Mouse (Mus musculus) hindbrain, embryonic 15.5 days (tissue): ENCODE results near the gene Clrn2. TPM values are rescaled to one million over a fixed set of nuclear protein-coding genes. Genes with fewer than 3 reads are reported as not detected.

ENCODE experiments used
- ATAC-seq: fragments of 200-750 bp; cut with Nextera tagmentation; 2 replicates; pipeline ENCODE4 v1.8.0; 2017; ENCODE audit warnings: low read depth, moderate number of reproducible peaks, moderate TSS enrichment; ENCODE audit not compliant: low FRiP score
- H3K27ac ChIP-seq: fragments of 300-500 bp; sonication (generic); replicated peaks from 2 replicates; pipeline ENCODE4 v1.5.1; 2015; ENCODE audit warnings: mild to moderate bottlenecking, inconsistent platforms
- H3K27me3 ChIP-seq: fragments of 300-500 bp; sonication (generic); 2 replicates; pipeline ENCODE4 v1.6.1; 2015; ENCODE audit warnings: control low read depth, inconsistent platforms
- H3K36me3 ChIP-seq: fragments of 300-500 bp; sonication (generic); 2 replicates; pipeline ENCODE4 v1.6.1; 2015; ENCODE audit warnings: control low read depth, inconsistent platforms
- H3K4me1 ChIP-seq: fragments of 300-500 bp; sonication (generic); replicated peaks from 2 replicates; pipeline ENCODE4 v1.6.1; 2015; ENCODE audit warnings: control low read depth, inconsistent platforms
- H3K4me2 ChIP-seq: fragments of 300-500 bp; sonication (generic); 2 replicates; pipeline ENCODE4 v1.6.1; 2015; ENCODE audit warnings: moderate library complexity, mild to moderate bottlenecking, inconsistent platforms
- H3K4me3 ChIP-seq: fragments of 300-500 bp; sonication (generic); 2 replicates; pipeline ENCODE4 v1.5.1; 2015; ENCODE audit warnings: mild to moderate bottlenecking, inconsistent platforms
- H3K9ac ChIP-seq: fragments of 300-500 bp; sonication (generic); 2 replicates; pipeline ENCODE4 v1.6.1; 2015; ENCODE audit warnings: inconsistent platforms
- H3K9me3 ChIP-seq: fragments of 300-500 bp; sonication (generic); 2 replicates; pipeline ENCODE4 v1.6.1; 2016; ENCODE audit warnings: control low read depth, inconsistent platforms
- WGBS: fragments of 180-500 bp; shearing (Covaris S2); methylation state at CpG from one replicate; pipeline ENCODE4 v1.1.7; 2015; 5-methylcytosine and 5-hydroxymethylcytosine counted together
- polyA plus RNA-seq: library from polyadenylated mRNA; unstranded; fragments of >200 nt; fragmentation: Nextera tagmentation; extraction: Ambion mirVana; gene quantifications from 2 replicates; pipeline ENCODE4 v1.2.1, GENCODE M21; 2015

Gene Clrn2
- polyA plus RNA-seq, 1 experiment from 2014 or later, result 0.38 TPM

GRCm38 (mm10) chr5:45493191-45494092, 39.9 kb downstream of the Clrn2 start, which contains the start of gene Lap3:
Gene Lap3, plus strand, starts transcription at chr5:45493374.
- Histone ChIP-seq H3K27ac (peak within 1 kb of the TSS; percentile 72), H3K36me3 (peaks cover 3% of the 10 kb centered on the region; the same call in 1 of the 2 replicates), H3K4me2 (peak within 1 kb of the TSS; percentile 90), H3K4me1 (peaks cover 16% of the 10 kb centered on the region), H3K9ac (peak within 1 kb of the TSS; percentile 71), H3K9me3 (no peaks in the 10 kb centered on the region), H3K4me3 (peak within 1 kb of the TSS; percentile 80), H3K27me3 (no peaks in the 10 kb centered on the region)
- under 1% methylated on average over 78 of the region's 78 CpGs for WGBS
- peak; percentile 96 for ATAC-seq

- 66% methylated on average over 9 of the region's 9 CpGs for WGBS
- H3K9ac ChIP-seq, result peak overlapping the region; percentile 71
- H3K27ac ChIP-seq, result peak overlapping the region; percentile 72; the same call in 1 of the 2 replicates
- no peaks in the 10 kb centered on the region for H3K9me3 ChIP-seq
- peak overlapping the region; percentile 90 for H3K4me2 ChIP-seq
- no peaks in the 10 kb centered on the region for H3K27me3 ChIP-seq
- H3K36me3 ChIP-seq, result peaks cover 4% of the 10 kb centered on the region; the same call in 1 of the 2 replicates
- H3K4me1 ChIP-seq, result peaks cover 16% of the 10 kb centered on the region
- no peak for ATAC-seq
- H3K4me3 ChIP-seq, result peak overlapping the region; percentile 80
Observed at GRCm38 (mm10) chr5:45494093-45494755, 40.7 kb downstream of the Clrn2 start.

GRCm38 (mm10) chr5:45495429-45495975, 42.0 kb downstream of the Clrn2 start:
- H3K27ac ChIP-seq, result no peak overlapping the region
- H3K27me3 ChIP-seq, result no peaks in the 10 kb centered on the region
- H3K4me3 ChIP-seq, result no peak overlapping the region
- no peaks in the 10 kb centered on the region for H3K9me3 ChIP-seq
- WGBS, result 82% methylated on average over 3 of the region's 3 CpGs
- no peak overlapping the region for H3K9ac ChIP-seq
- H3K4me2 ChIP-seq, result no peak overlapping the region
- ATAC-seq, result no peak
- peaks cover 16% of the 10 kb centered on the region for H3K4me1 ChIP-seq
- peaks cover 8% of the 10 kb centered on the region; the same call in 1 of the 2 replicates for H3K36me3 ChIP-seq

- Histone ChIP-seq H3K36me3 (peaks cover 12% of the 10 kb centered on the region; the same call in 1 of the 2 replicates), H3K9me3 (no peaks in the 10 kb centered on the region), H3K27me3 (no peaks in the 10 kb centered on the region), H3K4me1 (peaks cover 16% of the 10 kb centered on the region), H3K4me3 (no peak overlapping the region), H3K9ac (no peak overlapping the region), H3K4me2 (no peak overlapping the region), H3K27ac (no peak overlapping the region)
- no peak for ATAC-seq
Observed at GRCm38 (mm10) chr5:45496042-45496441, 42.5 kb downstream of the Clrn2 start.

GRCm38 (mm10) chr5:45496479-45496878, 42.9 kb downstream of the Clrn2 start:
- Histone ChIP-seq H3K9me3 (no peaks in the 10 kb centered on the region), H3K27me3 (no peaks in the 10 kb centered on the region), H3K36me3 (peaks cover 12% of the 10 kb centered on the region; the same call in 1 of the 2 replicates), H3K4me1 (peaks cover 16% of the 10 kb centered on the region), H3K9ac (no peak overlapping the region), H3K4me3 (no peak overlapping the region), H3K4me2 (no peak overlapping the region), H3K27ac (no peak overlapping the region)
- 95% methylated on average over 4 of the region's 4 CpGs for WGBS
- no peak for ATAC-seq

GRCm38 (mm10) chr5:45496930-45497550, 43.5 kb downstream of the Clrn2 start:
- Histone ChIP-seq H3K9me3 (no peaks in the 10 kb centered on the region), H3K27me3 (no peaks in the 10 kb centered on the region), H3K36me3 (peaks cover 12% of the 10 kb centered on the region; the same call in 1 of the 2 replicates), H3K4me2 (no peak overlapping the region), H3K4me1 (peaks cover 16% of the 10 kb centered on the region), H3K27ac (no peak overlapping the region), H3K4me3 (no peak overlapping the region), H3K9ac (no peak overlapping the region)
- 85% methylated on average over 12 of the region's 12 CpGs for WGBS
- ATAC-seq, result no peak

GRCm38 (mm10) chr5:45497564-45497963, 44.0 kb downstream of the Clrn2 start:
- 89% methylated on average over 5 of the region's 5 CpGs for WGBS
- no peaks in the 10 kb centered on the region for H3K27me3 ChIP-seq
- ATAC-seq, result no peak
- H3K36me3 ChIP-seq, result peaks cover 12% of the 10 kb centered on the region; the same call in 1 of the 2 replicates
- H3K27ac ChIP-seq, result no peak overlapping the region
- no peak overlapping the region for H3K4me3 ChIP-seq
- no peaks in the 10 kb centered on the region for H3K9me3 ChIP-seq
- H3K9ac ChIP-seq, result no peak overlapping the region
- H3K4me1 ChIP-seq, result peaks cover 13% of the 10 kb centered on the region
- no peak overlapping the region for H3K4me2 ChIP-seq

- ATAC-seq, result no peak
- no peak overlapping the region for H3K9ac ChIP-seq
- H3K36me3 ChIP-seq, result peaks cover 46% of the 10 kb centered on the region
- H3K27me3 ChIP-seq, result no peaks in the 10 kb centered on the region
- H3K4me3 ChIP-seq, result no peak overlapping the region
- no peak overlapping the region for H3K27ac ChIP-seq
- H3K9me3 ChIP-seq, result no peaks in the 10 kb centered on the region
- 81% methylated on average over 7 of the region's 7 CpGs for WGBS
- H3K4me2 ChIP-seq, result no peak overlapping the region
- no peaks in the 10 kb centered on the region for H3K4me1 ChIP-seq
Observed at GRCm38 (mm10) chr5:45510071-45510470, 56.5 kb downstream of the Clrn2 start.

GRCm38 (mm10) chr5:45512908-45513307, 59.4 kb downstream of the Clrn2 start:
- H3K9ac ChIP-seq, result no peak overlapping the region
- H3K4me3 ChIP-seq, result no peak overlapping the region
- no peak overlapping the region for H3K4me2 ChIP-seq
- H3K9me3 ChIP-seq, result no peaks in the 10 kb centered on the region
- H3K27ac ChIP-seq, result no peak overlapping the region
- peaks cover 28% of the 10 kb centered on the region for H3K36me3 ChIP-seq
- WGBS, result 89% methylated on average over 6 of the region's 6 CpGs
- no peaks in the 10 kb centered on the region for H3K4me1 ChIP-seq
- ATAC-seq, result no peak
- no peaks in the 10 kb centered on the region for H3K27me3 ChIP-seq

- no peak overlapping the region for H3K4me3 ChIP-seq
- H3K27ac ChIP-seq, result no peak overlapping the region
- H3K4me2 ChIP-seq, result no peak overlapping the region
- H3K9me3 ChIP-seq, result no peaks in the 10 kb centered on the region
- H3K4me1 ChIP-seq, result no peaks in the 10 kb centered on the region
- H3K27me3 ChIP-seq, result no peaks in the 10 kb centered on the region
- peaks cover 28% of the 10 kb centered on the region for H3K36me3 ChIP-seq
- no peak overlapping the region for H3K9ac ChIP-seq
- ATAC-seq, result no peak
- WGBS, result 88% methylated on average over 2 of the region's 2 CpGs
Observed at GRCm38 (mm10) chr5:45513511-45513910, 60.0 kb downstream of the Clrn2 start.
